Mouse (Mus musculus) midbrain, embryonic 12.5 days (tissue): ENCODE measurements at regions not wholly inside any gene's neighbourhood (a gene's known extent, or its start where the extent isn't known, plus 50 kb on each side); places are given as distances from the start of the nearest gene placed in this dataset.
"Not testable (repeated sequence)": the region's sequence is repeated elsewhere in the genome, so short reads cannot be mapped to it uniquely, and the experiment has no call there.

Experiments
- ATAC-seq: fragments of 200-750 bp; cut with Nextera tagmentation; 2 replicates; pipeline ENCODE4 v1.8.0; 2017; ENCODE audit warnings: low read depth, moderate TSS enrichment, moderate library complexity; ENCODE audit not compliant: low FRiP score
- H3K27ac ChIP-seq: fragments of 300-500 bp; sonication (generic); replicated peaks from 2 replicates; pipeline ENCODE4 v1.5.1; 2016; ENCODE audit warnings: mild to moderate bottlenecking
- H3K27me3 ChIP-seq: fragments of 300-500 bp; sonication (generic); 2 replicates; pipeline ENCODE4 v1.6.1; 2016; ENCODE audit warnings: mild to moderate bottlenecking
- H3K36me3 ChIP-seq: fragments of 300-500 bp; sonication (generic); 2 replicates; pipeline ENCODE4 v1.6.1; 2016
- H3K4me1 ChIP-seq: fragments of 300-500 bp; sonication (generic); 2 replicates; pipeline ENCODE4 v1.6.1; 2016
- H3K4me2 ChIP-seq: fragments of 300-500 bp; sonication (generic); replicated peaks from 2 replicates; pipeline ENCODE4 v1.6.1; 2016; ENCODE audit warnings: mild to moderate bottlenecking, moderate library complexity
- H3K4me3 ChIP-seq: fragments of 300-500 bp; sonication (generic); 2 replicates; pipeline ENCODE4 v1.5.1; 2016; ENCODE audit warnings: mild to moderate bottlenecking
- H3K9ac ChIP-seq: fragments of 300-500 bp; sonication (generic); replicated peaks from 2 replicates; pipeline ENCODE4 v1.6.1; 2016; ENCODE audit warnings: mild to moderate bottlenecking, moderate library complexity
- H3K9me3 ChIP-seq: fragments of 300-500 bp; sonication (generic); 2 replicates; pipeline ENCODE4 v1.6.1; 2016; ENCODE audit warnings: mild to moderate bottlenecking
- WGBS: fragments of 180-500 bp; shearing (Covaris S2); methylation state at CpG from one replicate; pipeline ENCODE4 v1.1.7; 2016; 5-methylcytosine and 5-hydroxymethylcytosine counted together

DNA sequence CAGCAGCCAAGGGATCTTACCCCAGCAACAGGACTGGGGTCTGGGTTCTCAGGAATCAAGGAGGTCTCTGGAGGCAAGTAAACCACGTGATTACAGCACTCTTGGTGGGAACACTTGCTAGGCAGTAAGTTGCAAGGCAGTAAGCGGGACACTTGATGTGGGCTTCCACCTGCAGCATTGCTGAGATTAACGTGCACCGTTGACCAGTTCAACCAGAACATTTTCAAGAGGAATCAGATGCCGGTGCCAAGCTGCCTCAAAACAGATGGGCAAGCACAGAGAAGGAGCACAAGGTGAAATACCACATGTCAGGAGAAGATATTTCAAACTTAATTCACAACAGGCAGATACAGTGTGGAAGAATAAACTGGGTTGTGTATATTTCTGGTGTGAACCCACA, 190.9 kb downstream of the Osr1 start:
- H3K4me3 ChIP-seq, result no peak overlapping the region
- 62% methylated on average over 5 of the region's 5 CpGs for WGBS
- H3K36me3 ChIP-seq, result no peaks in the 10 kb centered on the region
- no peak overlapping the region for H3K4me2 ChIP-seq
- no peaks in the 10 kb centered on the region for H3K27me3 ChIP-seq
- no peak overlapping the region for H3K27ac ChIP-seq
- H3K9me3 ChIP-seq, result no peaks in the 10 kb centered on the region
- no peaks in the 10 kb centered on the region for H3K4me1 ChIP-seq
- no peak for ATAC-seq
- no peak overlapping the region for H3K9ac ChIP-seq

DNA sequence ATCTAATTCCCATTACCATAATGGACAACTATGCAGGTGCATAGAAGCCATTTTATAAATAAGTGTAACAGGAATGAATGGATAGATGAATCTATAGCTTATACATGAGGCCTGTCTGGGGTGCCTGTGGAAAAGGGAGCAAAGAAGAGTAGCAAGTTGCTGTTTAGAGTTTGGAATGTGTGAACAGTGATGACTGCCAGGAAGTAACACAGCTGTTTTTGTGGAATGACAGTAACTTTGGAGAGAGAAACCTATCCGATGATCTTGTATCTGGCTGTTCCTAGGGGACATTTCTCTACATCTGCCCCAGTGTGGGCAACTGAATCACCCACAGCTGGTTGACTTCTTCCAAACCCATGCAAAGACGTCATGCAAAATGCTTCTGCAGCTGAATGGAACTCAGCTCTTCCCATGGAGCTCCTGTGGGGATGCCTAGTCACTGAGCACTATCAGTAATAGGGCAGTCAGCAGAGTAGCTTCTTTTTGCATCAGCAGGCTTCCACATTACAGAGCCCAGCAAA, 192.4 kb downstream of the Osr1 start:
- not testable (repeated sequence) for H3K4me3 ChIP-seq, H3K27ac ChIP-seq, ATAC-seq, H3K9ac ChIP-seq, H3K4me1 ChIP-seq, H3K36me3 ChIP-seq, H3K4me2 ChIP-seq, H3K9me3 ChIP-seq, H3K27me3 ChIP-seq
- WGBS, result 61% methylated on average over 2 of the region's 2 CpGs

DNA sequence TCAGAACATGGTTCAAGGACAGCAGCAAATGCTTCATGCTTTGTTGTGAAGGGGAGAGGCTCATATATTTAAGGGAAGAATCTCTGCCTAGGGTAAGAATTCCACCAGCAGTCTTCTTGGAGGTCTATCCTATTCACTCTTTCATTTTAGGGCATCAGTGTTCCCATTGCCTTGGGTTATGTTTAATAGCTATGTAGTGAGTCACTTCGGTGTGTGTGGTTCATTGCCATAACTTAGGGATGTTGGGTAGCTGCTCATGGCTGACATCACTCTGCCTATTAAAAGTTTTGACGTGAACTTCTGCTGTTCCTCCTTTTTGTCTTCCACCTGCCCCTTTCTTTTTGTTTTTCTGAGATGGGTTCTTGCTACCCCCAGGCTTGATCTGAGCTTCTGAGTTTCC, 192.9 kb downstream of the Osr1 start:
- ATAC-seq, result no peak
- H3K9ac ChIP-seq, result no peak overlapping the region
- H3K27ac ChIP-seq, result no peak overlapping the region
- no peaks in the 10 kb centered on the region for H3K36me3 ChIP-seq
- H3K4me3 ChIP-seq, result no peak overlapping the region
- H3K27me3 ChIP-seq, result no peaks in the 10 kb centered on the region
- H3K4me1 ChIP-seq, result no peaks in the 10 kb centered on the region
- 93% methylated on average over 2 of the region's 2 CpGs for WGBS
- H3K9me3 ChIP-seq, result no peaks in the 10 kb centered on the region
- no peak overlapping the region for H3K4me2 ChIP-seq

DNA sequence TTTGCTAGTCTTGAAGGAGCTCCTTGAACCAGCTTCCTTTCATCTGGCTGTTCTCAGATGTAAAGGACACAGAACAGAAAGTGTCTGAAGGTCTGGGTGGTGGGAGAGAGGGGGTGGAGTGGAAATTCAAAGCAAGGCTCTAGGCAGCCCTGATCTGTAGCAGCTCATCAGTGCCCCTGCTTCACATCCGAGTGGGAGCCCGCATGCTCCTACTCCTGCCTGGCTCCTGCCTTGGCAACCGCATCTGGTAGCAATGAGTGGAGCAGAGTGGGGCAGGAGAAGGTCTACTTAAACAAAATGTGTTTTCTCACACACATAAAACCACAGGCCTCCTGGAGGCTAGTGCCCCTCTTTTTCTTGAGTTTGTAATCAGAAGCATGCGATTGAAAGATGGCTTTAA, 201.0 kb downstream of the Osr1 start:
- H3K9me3 ChIP-seq, result no peaks in the 10 kb centered on the region
- 62% methylated on average over 4 of the region's 4 CpGs for WGBS
- no peak overlapping the region for H3K4me2 ChIP-seq
- no peak overlapping the region for H3K4me3 ChIP-seq
- no peaks in the 10 kb centered on the region for H3K27me3 ChIP-seq
- no peak overlapping the region for H3K27ac ChIP-seq
- no peaks in the 10 kb centered on the region for H3K36me3 ChIP-seq
- no peaks in the 10 kb centered on the region for H3K4me1 ChIP-seq
- ATAC-seq, result no peak
- H3K9ac ChIP-seq, result no peak overlapping the region

DNA sequence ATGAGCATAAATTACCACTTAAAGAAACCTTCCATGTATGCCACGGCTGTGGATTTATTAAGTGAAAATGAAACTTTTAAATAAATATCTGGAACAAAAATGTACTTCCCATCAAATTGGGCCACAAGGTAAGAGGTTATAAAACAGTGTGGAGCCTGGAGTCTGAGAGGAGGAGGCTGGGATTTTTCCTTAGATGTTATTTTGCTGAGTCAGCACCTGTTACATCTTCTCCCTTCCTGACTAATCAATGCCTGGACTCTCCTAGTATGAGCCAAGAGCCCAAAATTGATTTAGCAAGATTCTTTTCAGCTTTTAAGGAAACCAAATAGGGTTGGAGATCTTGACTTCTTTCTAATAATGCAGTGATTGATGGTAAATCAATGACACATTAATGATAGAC, 203.0 kb downstream of the Osr1 start:
- WGBS, result 87% methylated on average over 1 of the region's 1 CpGs

DNA sequence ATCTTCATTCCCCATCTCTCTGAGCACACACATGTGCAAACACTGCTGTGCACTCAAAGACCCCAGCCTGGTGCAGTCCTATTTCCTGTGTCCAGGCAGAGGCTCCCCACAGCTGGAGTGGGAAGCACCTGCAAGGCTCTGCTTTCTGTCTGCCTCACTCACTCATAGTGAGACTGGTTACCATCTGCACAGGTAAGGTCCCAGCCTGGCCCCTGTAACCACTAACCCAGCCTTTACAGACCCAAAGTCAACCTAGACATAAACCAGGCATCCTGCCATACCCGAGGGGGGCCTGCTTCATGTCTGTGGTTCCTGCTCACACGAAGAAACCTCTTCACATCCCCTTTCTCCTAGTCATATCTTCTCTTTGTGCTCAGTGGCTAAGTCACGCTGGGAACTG, 232.4 kb downstream of the Osr1 start:
- 69% methylated on average over 3 of the region's 3 CpGs for WGBS
- Histone ChIP-seq H3K4me1 (no peaks in the 10 kb centered on the region), H3K9ac (no peak overlapping the region), H3K27ac (no peak overlapping the region), H3K9me3 (no peaks in the 10 kb centered on the region), H3K4me3 (no peak overlapping the region), H3K27me3 (no peaks in the 10 kb centered on the region), H3K36me3 (no peaks in the 10 kb centered on the region), H3K4me2 (no peak overlapping the region)
- ATAC-seq, result no peak

More for the DNA sequence above, 203.0 kb downstream of the Osr1 start:
- H3K4me3 ChIP-seq, result no peak overlapping the region
- no peaks in the 10 kb centered on the region for H3K36me3 ChIP-seq
- no peak overlapping the region for H3K4me2 ChIP-seq
- H3K9me3 ChIP-seq, result no peaks in the 10 kb centered on the region
- H3K4me1 ChIP-seq, result no peaks in the 10 kb centered on the region
- H3K27ac ChIP-seq, result no peak overlapping the region
- H3K27me3 ChIP-seq, result no peaks in the 10 kb centered on the region
- ATAC-seq, result no peak
- no peak overlapping the region for H3K9ac ChIP-seq

DNA sequence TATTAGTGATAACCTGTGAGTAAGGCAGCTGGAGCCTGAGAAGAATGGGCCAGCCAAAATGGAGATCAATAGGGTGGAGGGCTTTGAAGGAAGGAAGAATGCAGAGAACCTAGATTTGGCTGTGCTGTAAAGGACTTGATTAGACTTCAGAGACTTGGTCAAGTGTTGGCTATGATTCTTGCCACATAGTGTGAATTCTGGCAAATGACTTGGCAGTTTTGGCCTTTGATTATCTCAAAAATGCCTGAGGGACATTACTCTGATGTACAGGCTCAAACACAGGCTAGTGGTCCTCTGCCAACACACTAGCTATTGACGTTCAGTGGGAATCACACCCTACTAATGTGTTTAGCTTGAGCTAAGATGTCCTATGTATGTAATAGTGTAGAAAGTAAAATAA, 237.5 kb downstream of the Osr1 start:
- WGBS, result 92% methylated on average over 1 of the region's 1 CpGs

DNA sequence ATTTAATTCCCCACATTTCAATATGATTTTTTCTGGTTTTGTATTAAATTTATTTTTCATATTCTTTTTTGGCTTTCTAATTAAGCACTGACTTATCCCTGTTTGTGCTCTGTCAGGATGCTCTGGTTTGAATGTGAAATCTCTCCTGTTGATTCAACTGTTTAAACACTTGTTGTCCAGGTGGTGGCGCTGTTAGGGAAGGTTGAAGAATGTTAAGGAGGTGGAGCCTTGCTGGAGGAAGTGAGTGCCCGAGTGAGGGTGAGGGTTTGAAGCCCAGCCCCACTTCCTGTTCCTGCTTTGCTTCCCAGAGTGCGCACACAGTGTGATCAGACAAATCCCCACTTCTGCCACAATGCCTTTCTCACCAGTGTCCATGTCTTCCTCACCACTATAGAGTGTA, 263.4 kb downstream of the Osr1 start:
- ATAC-seq, result no peak
- Histone ChIP-seq H3K36me3 (no peaks in the 10 kb centered on the region), H3K9ac (no peak overlapping the region), H3K27me3 (no peaks in the 10 kb centered on the region), H3K4me2 (no peak overlapping the region), H3K4me3 (no peak overlapping the region), H3K9me3 (no peaks in the 10 kb centered on the region), H3K4me1 (no peaks in the 10 kb centered on the region), H3K27ac (no peak overlapping the region)
- WGBS, result 68% methylated on average over 3 of the region's 3 CpGs

More for the DNA sequence above, 237.5 kb downstream of the Osr1 start:
- Histone ChIP-seq H3K9ac (no peak overlapping the region), H3K36me3 (no peaks in the 10 kb centered on the region), H3K9me3 (no peaks in the 10 kb centered on the region), H3K27me3 (no peaks in the 10 kb centered on the region), H3K4me1 (no peaks in the 10 kb centered on the region), H3K4me3 (no peak overlapping the region), H3K4me2 (no peak overlapping the region), H3K27ac (no peak overlapping the region)
- no peak for ATAC-seq

DNA sequence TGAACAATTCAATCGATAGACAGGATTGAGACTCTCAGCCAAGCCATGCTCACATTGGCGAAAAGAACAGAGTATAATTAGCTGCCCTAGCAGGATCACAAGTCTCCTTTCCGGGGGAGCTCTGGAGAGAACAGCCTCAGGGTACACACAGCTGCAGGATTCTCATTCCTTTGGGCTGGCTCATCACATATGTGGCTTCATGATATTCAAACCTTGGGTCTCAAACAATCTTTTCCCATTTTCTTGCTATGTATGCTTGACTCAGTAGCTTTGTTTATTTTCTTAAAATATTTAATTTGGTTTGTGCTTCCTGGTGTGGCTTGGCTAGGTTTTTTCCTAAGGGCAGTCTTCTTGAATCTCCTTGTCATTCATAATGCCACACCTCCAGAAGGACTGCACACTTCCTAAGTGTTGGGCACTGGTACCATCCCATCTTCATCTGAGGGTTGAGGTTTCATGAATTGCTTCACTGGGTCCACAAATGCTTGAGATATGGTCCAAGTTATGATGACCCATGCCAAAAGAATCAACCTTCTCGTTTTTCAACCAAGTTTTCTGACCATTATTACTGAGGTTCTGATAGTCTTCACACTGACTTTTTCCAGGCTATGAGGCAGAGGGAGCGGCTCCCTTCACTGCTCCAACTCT, 269.4 kb downstream of the Osr1 start:
- no peak for ATAC-seq
- H3K36me3 ChIP-seq, result no peaks in the 10 kb centered on the region
- no peaks in the 10 kb centered on the region for H3K4me1 ChIP-seq

DNA sequence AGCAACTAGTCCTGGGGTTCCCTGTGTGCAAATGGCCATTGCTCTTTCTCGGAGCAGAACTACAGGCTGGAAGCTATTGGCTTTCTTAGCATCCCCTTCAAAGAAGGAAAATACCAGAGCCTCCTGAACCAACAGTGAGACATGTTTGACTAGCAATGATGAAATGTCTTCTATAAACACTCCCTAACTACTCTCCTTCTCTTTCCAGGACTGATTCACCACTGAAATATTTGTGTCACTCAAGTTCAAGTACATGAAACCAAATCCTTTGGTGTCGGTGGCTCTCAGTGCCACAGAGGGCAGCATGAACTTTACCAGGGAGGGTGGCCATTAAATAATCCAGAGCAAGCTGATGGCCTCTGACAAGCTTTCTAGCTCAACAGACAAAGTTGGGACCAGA, 270.0 kb downstream of the Osr1 start:
- no peak for ATAC-seq
- WGBS, result 78% methylated on average over 2 of the region's 2 CpGs
- Histone ChIP-seq H3K4me1 (no peaks in the 10 kb centered on the region), H3K36me3 (no peaks in the 10 kb centered on the region), H3K27me3 (no peaks in the 10 kb centered on the region), H3K9ac (no peak overlapping the region), H3K4me3 (no peak overlapping the region), H3K9me3 (no peaks in the 10 kb centered on the region), H3K27ac (no peak overlapping the region), H3K4me2 (no peak overlapping the region)

More for the DNA sequence above, 269.4 kb downstream of the Osr1 start:
- no peak overlapping the region for H3K9ac ChIP-seq
- no peaks in the 10 kb centered on the region for H3K27me3 ChIP-seq
- no peaks in the 10 kb centered on the region for H3K9me3 ChIP-seq
- 74% methylated on average over 5 of the region's 5 CpGs for WGBS
- no peak overlapping the region for H3K27ac ChIP-seq
- H3K4me2 ChIP-seq, result no peak overlapping the region
- H3K4me3 ChIP-seq, result no peak overlapping the region

DNA sequence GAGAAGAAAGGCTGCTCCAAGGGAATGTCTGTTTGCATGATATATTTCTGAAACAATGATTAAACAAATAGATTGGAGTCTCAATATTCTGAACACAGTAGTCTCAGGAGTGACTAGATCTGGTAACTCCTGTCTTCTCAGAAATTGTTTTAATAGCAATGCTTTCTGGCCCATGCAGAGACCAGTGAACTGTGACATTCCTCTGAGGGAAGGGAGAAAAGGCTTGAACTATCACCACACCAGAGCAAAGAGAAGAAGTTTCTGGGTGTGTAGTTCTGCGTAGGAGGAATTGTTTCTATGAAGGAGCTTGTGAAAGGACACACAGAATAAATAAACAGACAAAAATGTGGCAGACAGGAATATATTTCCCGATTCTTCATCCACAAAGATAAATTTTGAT, 277.1 kb downstream of the Osr1 start:
- H3K4me3 ChIP-seq, result no peak overlapping the region
- no peak for ATAC-seq
- H3K9ac ChIP-seq, result no peak overlapping the region
- H3K27ac ChIP-seq, result no peak overlapping the region
- 79% methylated on average over 2 of the region's 2 CpGs for WGBS
- no peaks in the 10 kb centered on the region for H3K9me3 ChIP-seq
- H3K4me1 ChIP-seq, result no peaks in the 10 kb centered on the region
- no peaks in the 10 kb centered on the region for H3K36me3 ChIP-seq
- no peaks in the 10 kb centered on the region for H3K27me3 ChIP-seq
- H3K4me2 ChIP-seq, result no peak overlapping the region

DNA sequence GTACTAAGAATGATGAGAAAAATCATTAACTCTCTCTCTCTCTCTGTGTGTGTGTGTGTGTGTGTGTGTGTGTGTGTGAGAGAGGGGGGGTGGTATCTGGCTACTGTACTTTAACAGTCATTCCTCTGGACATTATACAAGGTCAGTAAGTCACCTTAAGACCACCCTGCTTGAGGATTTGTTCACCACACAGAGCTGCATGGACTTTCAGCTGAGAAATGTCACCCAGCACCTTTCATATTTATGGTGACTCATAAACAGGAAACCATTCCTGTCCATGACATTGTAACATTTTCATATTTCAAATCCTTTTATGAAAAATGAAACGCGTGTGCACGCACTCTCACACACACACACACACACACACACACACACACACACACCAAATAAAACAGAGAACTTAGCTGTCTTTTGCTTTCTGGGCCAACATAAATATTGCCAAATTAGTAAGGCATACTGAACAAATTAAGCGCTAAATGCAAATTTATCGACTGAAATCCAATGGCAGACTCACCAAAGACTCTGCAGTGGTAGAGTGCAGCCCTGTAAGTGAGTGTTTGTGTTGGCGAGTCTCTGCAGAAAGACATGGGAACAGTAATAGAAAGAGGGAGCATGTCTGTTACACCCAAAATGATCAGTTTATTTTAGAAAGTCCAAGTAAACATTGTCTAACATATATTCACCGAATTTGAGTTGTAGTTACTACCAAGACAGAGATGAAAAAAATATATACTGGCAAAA, 277.7 kb downstream of the Osr1 start:
- ATAC-seq, result no peak
- 87% methylated on average over 7 of the region's 7 CpGs for WGBS
- no peaks in the 10 kb centered on the region for H3K27me3 ChIP-seq
- no peak overlapping the region for H3K27ac ChIP-seq
- H3K9me3 ChIP-seq, result no peaks in the 10 kb centered on the region
- H3K9ac ChIP-seq, result no peak overlapping the region
- no peaks in the 10 kb centered on the region for H3K36me3 ChIP-seq
- no peak overlapping the region for H3K4me3 ChIP-seq
- no peak overlapping the region for H3K4me2 ChIP-seq
- no peaks in the 10 kb centered on the region for H3K4me1 ChIP-seq
